Mouse (Mus musculus): ENCODE data around the gene Dnaic1.

DNA sequence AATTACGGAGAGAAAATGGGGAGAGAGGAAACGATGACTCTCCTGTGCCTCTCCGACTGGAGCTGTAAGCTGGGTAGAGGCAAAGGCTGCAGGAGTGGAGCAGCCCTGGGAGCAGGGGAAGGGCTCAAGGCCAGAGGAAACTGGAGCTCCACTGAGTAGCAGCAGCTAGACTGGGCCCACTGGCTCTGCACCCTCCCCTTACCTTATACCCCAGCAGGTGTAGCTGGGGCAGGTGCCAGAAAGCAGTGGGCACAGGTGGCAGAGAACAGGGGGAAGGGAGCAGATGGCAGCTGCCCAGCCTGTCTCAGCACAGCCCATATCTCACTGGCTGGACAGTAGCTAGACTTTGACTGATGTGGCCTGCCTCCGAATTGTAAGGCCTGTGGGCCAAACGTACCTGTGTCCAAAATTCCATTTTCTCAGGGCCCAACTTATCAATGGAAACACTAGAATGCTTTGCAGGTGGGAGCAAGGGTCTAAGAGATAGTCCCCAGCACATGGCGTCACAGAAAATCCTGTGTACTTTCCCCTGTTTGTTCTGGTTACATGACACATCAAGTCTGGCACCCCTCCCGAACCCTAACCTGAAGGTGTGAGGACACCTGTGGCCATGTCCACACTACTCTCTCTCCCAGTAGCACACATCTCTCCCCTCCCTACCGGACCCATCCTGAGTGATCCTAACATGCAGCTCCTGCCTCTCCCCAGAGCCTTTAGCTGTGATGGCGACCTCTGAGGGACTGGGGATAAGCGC, 67.5 kb downstream of the Dnaic1 start:
- TF ChIP-seq CTCF (IDR thresholded peaks at IDR 0.05; ENCODE audit: low read depth, low read length), result no peak
- TF ChIP-seq POLR2AphosphoS5 (IDR thresholded peaks at IDR 0.05; ENCODE audit: insufficient replicate concordance, low read depth, low read length), result no peak

Measured in G1E (cell line).